ENCODE assay signal across 12 mouse cellular contexts in genomic region chr10:43830251-43831018, GRCm38 (mm10).
A peak's percentile ranks its signal among the peaks of the same experiment; 100 is the strongest.
DNase-seq lines count a peak whose midpoint lies in the region; ATAC-seq lines count a peak whose summit lies in the region.
"Had no signal": no experiment of that assay in that cellular context is flagged by ENCODE, and none has a peak within 500 bp of the region (broad histone marks: within the 10 kb centered on the region; RNA-seq: fewer than 3 reads in every experiment).

No protein-coding gene starts in this region.

- no peaks in the 10 kb centered on the region for H3K27me3 ChIP-seq in hindbrain, embryonic 11.5 days (ENCODE audit: control insufficient read depth, insufficient read depth, low read length)
- peaks cover 4% of the 10 kb centered on the region; the same call in 1 of the 2 replicates for H3K27me3 ChIP-seq in hindbrain, embryonic 10.5 days (ENCODE audit: insufficient read depth, poor library complexity, severe bottlenecking)
- H3K27me3 ChIP-seq in liver, embryonic 15.5 days = no peaks in the 10 kb centered on the region

- peak; percentile 11 for DNase-seq in hindbrain, embryonic 11.5 days (ENCODE audit: low spot score)
- no peak for DNase-seq in hindbrain, embryonic 10.5 days (ENCODE audit: low spot score)
- peak; percentile 10 for DNase-seq in right cerebral cortex, adult 18-20 months
- DNase-seq in right cerebral cortex, postnatal 4 days = no peak
- DNase-seq in yolk sac, embryonic 10.5 days (ENCODE audit: low spot score) = peak; percentile 10
- no peak for DNase-seq in layer of hippocampus, adult 18-20 months (ENCODE audit: low spot score in 2 of 2)
- no peak for DNase-seq in layer of hippocampus, postnatal 10 days (ENCODE audit: low spot score in 2 of 2)
- DNase-seq: cerebellum, adult 9-11 months; gastrocnemius, postnatal 36 days; lung, postnatal 36 days had no signal

- no peak for ATAC-seq in hindbrain, embryonic 11.5 days (ENCODE audit: low FRiP score)
- no peak for ATAC-seq in liver, embryonic 15.5 days (ENCODE audit: insufficient read depth)

- H3K4me1 ChIP-seq in hindbrain, embryonic 11.5 days (replicated peaks; ENCODE audit: control insufficient read depth, insufficient read depth, low read length) = no peaks in the 10 kb centered on the region
- H3K4me1 ChIP-seq in hindbrain, embryonic 10.5 days (replicated peaks) = peaks cover 14% of the 10 kb centered on the region; the same call in 1 of the 2 replicates
- H3K4me1 ChIP-seq in liver, embryonic 15.5 days (replicated peaks) = peaks cover 6% of the 10 kb centered on the region; the same call in 1 of the 2 replicates

- no peak overlapping the region for H3K4me3 ChIP-seq in hindbrain, embryonic 11.5 days (ENCODE audit: low read depth, low read length)
- no peak overlapping the region for H3K4me3 ChIP-seq in hindbrain, embryonic 10.5 days
- H3K4me3 ChIP-seq in liver, embryonic 15.5 days (replicated peaks) = no peak overlapping the region
- H3K4me3 ChIP-seq: erythroblast, embryonic 14.5 days had no signal

- no peak overlapping the region for H3K27ac ChIP-seq in hindbrain, embryonic 11.5 days (ENCODE audit: low read depth, low read length)
- no peak overlapping the region for H3K27ac ChIP-seq in hindbrain, embryonic 10.5 days
- H3K27ac ChIP-seq in liver, embryonic 15.5 days (replicated peaks) = no peak overlapping the region

- no peak overlapping the region for H3K4me2 ChIP-seq in hindbrain, embryonic 11.5 days (replicated peaks; ENCODE audit: low read depth, low read length)
- H3K4me2 ChIP-seq in liver, embryonic 15.5 days = peak overlapping the region; percentile 33

- H3K36me3 ChIP-seq in hindbrain, embryonic 11.5 days (ENCODE audit: control insufficient read depth, insufficient read depth, low read length) = no peaks in the 10 kb centered on the region
- no peaks in the 10 kb centered on the region for H3K36me3 ChIP-seq in hindbrain, embryonic 10.5 days
- H3K36me3 ChIP-seq in liver, embryonic 15.5 days (replicated peaks) = no peaks in the 10 kb centered on the region

- WGBS in hindbrain, embryonic 11.5 days = 48% methylated on average over 17 of the region's 17 CpGs
- WGBS in hindbrain, embryonic 10.5 days = 47% methylated on average over 17 of the region's 17 CpGs
- WGBS in liver, embryonic 15.5 days (ENCODE audit: insufficient replicate concordance) = 34% methylated on average over 17 of the region's 17 CpGs

- no peak overlapping the region for H3K9ac ChIP-seq in hindbrain, embryonic 11.5 days (ENCODE audit: low read depth, low read length)
- H3K9ac ChIP-seq in liver, embryonic 15.5 days = no peak overlapping the region

- H3K9me3 ChIP-seq in hindbrain, embryonic 11.5 days (ENCODE audit: control insufficient read depth, low read length) = no peaks in the 10 kb centered on the region
- H3K9me3 ChIP-seq in hindbrain, embryonic 10.5 days = no peaks in the 10 kb centered on the region
- no peaks in the 10 kb centered on the region for H3K9me3 ChIP-seq in liver, embryonic 15.5 days (replicated peaks)

Comparison
In these comparisons a context has a peak if more than half of its experiments do, and no peak if none do; other contexts are left out.
1. DNase-seq: peak in hindbrain, embryonic 11.5 days (single experiment), right cerebral cortex, adult 18-20 months (single experiment) and yolk sac, embryonic 10.5 days (single experiment); none in hindbrain, embryonic 10.5 days (single experiment), right cerebral cortex, postnatal 4 days (single experiment), layer of hippocampus, adult 18-20 months (0 of 2) and layer of hippocampus, postnatal 10 days (0 of 2).